Mouse (Mus musculus): Measurements from ENCODE around the gene Gm8005. TPM values are rescaled to one million over a fixed set of nuclear protein-coding genes. Genes with fewer than 3 reads are reported as not detected.
"Not testable (repeated sequence)": the region's sequence is repeated elsewhere in the genome, so short reads cannot be mapped to it uniquely, and the experiment has no call there.

Gm8005 gene
- polyA plus RNA-seq (2012; ENCODE audit: insufficient read depth, insufficient read length, missing spikeins) = not detected in 2 replicates

DNA sequence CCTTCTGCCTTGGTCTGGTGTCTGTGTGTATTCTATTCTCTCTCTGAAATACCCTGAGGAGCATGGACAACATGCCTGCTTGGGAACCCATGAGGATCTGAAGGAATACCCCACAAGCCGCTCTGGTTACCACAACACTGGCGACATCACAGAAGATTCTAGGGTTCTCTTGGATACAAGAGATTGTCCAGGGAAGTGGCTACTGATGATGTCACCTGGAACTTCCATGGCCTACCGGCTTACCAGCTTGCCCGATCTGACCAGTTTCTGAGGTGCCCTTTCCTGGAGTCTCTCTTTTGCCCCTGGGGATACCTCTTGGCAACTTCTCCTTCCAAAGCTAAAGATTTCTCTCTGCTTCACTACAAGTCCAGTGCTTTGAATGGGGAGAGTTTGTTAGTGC is at the start of gene Gm8005:
Gene Gm8005, minus strand, starts transcription at position 101 of the 400 bp plus-strand sequence.
- H3K4me1 ChIP-seq (ENCODE audit: control insufficient read depth, insufficient read depth, insufficient read length, low read length); H3K27ac ChIP-seq (replicated peaks; ENCODE audit: low read depth, low read length); H3K4me3 ChIP-seq (ENCODE audit: insufficient read depth, low read depth, low read length): not testable (repeated sequence)

DNA sequence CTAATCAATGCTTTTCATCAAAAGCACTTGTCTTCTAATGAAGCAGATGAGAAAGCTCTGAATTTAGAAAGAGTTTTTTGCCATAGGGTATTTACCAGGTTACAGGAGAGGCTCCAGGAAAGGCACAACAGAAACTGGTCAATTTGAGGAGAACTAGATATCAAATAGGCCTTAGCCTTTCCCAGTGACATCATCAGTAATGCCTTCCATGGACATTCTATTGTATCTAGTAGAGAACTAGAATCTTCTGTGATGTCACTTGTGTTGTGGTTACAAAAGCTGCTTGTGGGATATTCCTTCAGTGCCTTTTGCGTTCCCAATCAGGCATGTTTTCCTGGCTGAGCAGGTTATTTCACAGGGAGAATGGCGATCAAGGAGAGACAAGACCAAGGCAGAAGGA is 24.1 kb upstream of the Gm8005 start, which contains the start of gene Gm8011:
Gene Gm8011, plus strand, starts transcription at position 301 of the 400 bp plus-strand sequence.
- H3K4me3 ChIP-seq (ENCODE audit: insufficient read depth, low read depth, low read length); H3K27ac ChIP-seq (replicated peaks; ENCODE audit: low read depth, low read length); H3K4me1 ChIP-seq (ENCODE audit: control insufficient read depth, insufficient read depth, insufficient read length, low read length): not testable (repeated sequence)

Other genes with a start within 250 kb of the Gm8005 start
- not detected in 2 replicates for gene Gm3573, start 248.9 kb downstream of the Gm8005 start, polyA plus RNA-seq (2012; ENCODE audit: insufficient read depth, insufficient read length, missing spikeins)
- not detected in 2 replicates for gene Gm17026, start 179.6 kb downstream of the Gm8005 start, polyA plus RNA-seq (2012; ENCODE audit: insufficient read depth, insufficient read length, missing spikeins)
- gene Gm9611, start 142.3 kb downstream of the Gm8005 start, polyA plus RNA-seq (2012; ENCODE audit: insufficient read depth, insufficient read length, missing spikeins) = not detected in 2 replicates
- gene Gm7995, start 129.5 kb downstream of the Gm8005 start, polyA plus RNA-seq (2012; ENCODE audit: insufficient read depth, insufficient read length, missing spikeins) = not detected in 2 replicates
- not detected in 2 replicates for gene Gm8011, start 24.2 kb upstream of the Gm8005 start, polyA plus RNA-seq (2012; ENCODE audit: insufficient read depth, insufficient read length, missing spikeins)
- gene Gm8020, start 62.7 kb upstream of the Gm8005 start, polyA plus RNA-seq (2012; ENCODE audit: insufficient read depth, insufficient read length, missing spikeins) = not detected in 2 replicates
- not detected in 2 replicates for gene Gm8024, start 84.6 kb upstream of the Gm8005 start, polyA plus RNA-seq (2012; ENCODE audit: insufficient read depth, insufficient read length, missing spikeins)
- not detected in 2 replicates for gene Gm17124, start 160.2 kb upstream of the Gm8005 start, polyA plus RNA-seq (2012; ENCODE audit: insufficient read depth, insufficient read length, missing spikeins)
- not detected in 2 replicates for gene Gm3633, start 202.2 kb upstream of the Gm8005 start, polyA plus RNA-seq (2012; ENCODE audit: insufficient read depth, insufficient read length, missing spikeins)
- not detected in 2 replicates for gene Gm10378, start 216.3 kb upstream of the Gm8005 start, polyA plus RNA-seq (2012; ENCODE audit: insufficient read depth, insufficient read length, missing spikeins)